Comparison of ENCODE assay signal across 10 mouse cellular contexts in the genomic region with DNA sequence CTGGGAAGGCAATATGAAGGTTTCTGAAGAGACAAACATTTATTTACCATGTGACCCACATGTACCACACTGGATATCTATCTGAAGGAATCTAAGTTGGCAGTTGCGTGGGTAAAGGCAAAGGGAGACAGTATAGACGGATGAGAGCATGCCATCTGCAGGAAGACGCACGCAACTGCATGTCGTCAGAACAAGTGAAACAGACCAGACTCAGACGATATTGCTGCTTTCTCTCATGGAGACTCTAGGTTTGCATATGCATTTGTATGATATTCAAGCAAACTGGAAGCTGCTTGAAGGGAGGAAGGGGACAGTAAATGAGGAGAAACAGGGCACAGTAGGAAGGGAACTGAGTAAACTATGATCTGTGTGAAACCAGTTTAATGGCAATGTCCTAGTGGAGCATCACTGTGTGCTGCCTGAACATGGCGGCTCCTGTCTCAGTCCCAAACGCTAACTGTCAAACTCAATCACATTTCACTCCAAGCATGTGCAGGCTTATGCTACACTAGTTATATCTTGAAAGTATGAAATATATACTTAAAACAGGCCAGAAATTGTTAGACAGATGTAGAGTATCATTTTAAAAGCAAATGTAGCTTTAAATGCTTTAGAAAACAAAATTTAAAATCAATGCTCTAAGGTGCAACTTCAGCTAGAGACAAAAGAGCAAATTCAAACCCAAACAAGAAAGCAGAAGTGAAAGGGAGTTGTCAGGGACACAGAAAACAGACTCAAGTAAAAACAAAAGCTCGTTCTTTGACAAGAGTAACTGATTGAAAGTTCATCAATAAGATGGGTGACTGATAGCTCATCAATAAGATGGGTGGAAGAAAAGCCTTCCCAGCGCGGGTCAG. TPM values are rescaled to one million over a fixed set of nuclear protein-coding genes. Genes with fewer than 3 reads are reported as not detected.
DNase-seq lines count a peak whose midpoint lies in the region; ATAC-seq and TF ChIP-seq lines count a peak whose summit lies in the region.
"Had no signal": no experiment of that assay in that cellular context is flagged by ENCODE, and none has a peak within 500 bp of the region (broad histone marks: within the 10 kb centered on the region; RNA-seq: fewer than 3 reads in every experiment).

No protein-coding gene starts in this region.

- no peaks in the 10 kb centered on the region for H3K9me3 ChIP-seq in forebrain, embryonic 14.5 days (replicated peaks; ENCODE audit: control insufficient read depth, low read length)
- no peaks in the 10 kb centered on the region for H3K9me3 ChIP-seq in forebrain, embryonic 11.5 days (ENCODE audit: control insufficient read depth, low read length)
- H3K9me3 ChIP-seq: hindbrain, embryonic 15.5 days had no signal

- H3K36me3 ChIP-seq in forebrain, embryonic 14.5 days (ENCODE audit: control insufficient read depth, insufficient read depth, low read length) = peaks cover 20% of the 10 kb centered on the region; the same call in 1 of the 2 replicates
- H3K36me3 ChIP-seq in forebrain, embryonic 11.5 days (ENCODE audit: control insufficient read depth, insufficient read depth, low read length) = no peaks in the 10 kb centered on the region; the same call in 1 of the 2 replicates
- no peaks in the 10 kb centered on the region; the same call in 1 of the 2 replicates for H3K36me3 ChIP-seq in spleen, adult 2 months (ENCODE audit: control insufficient read depth, insufficient read depth, low read length)

- WGBS in forebrain, embryonic 14.5 days = 68% methylated on average over 11 of the region's 11 CpGs
- WGBS in forebrain, embryonic 11.5 days = 62% methylated on average over 11 of the region's 11 CpGs
- WGBS in spleen, adult 2 months = 34% methylated on average over 11 of the region's 11 CpGs

- intact Hi-C loops in left cerebral cortex, postnatal 36 days (cut with DNase I) = no loop called here

- H3K4me1 ChIP-seq in forebrain, embryonic 14.5 days (ENCODE audit: control insufficient read depth, insufficient read depth, low read length) = no peaks in the 10 kb centered on the region
- no peaks in the 10 kb centered on the region for H3K4me1 ChIP-seq in forebrain, embryonic 11.5 days (replicated peaks; ENCODE audit: control insufficient read depth, insufficient read depth, low read length)
- peaks cover 12% of the 10 kb centered on the region; the same call in 1 of the 2 replicates for H3K4me1 ChIP-seq in spleen, adult 2 months (ENCODE audit: control insufficient read depth, insufficient read depth, insufficient read length)
- H3K4me1 ChIP-seq: hindbrain, embryonic 15.5 days had no signal

- no peaks in the 10 kb centered on the region for H3K27me3 ChIP-seq in forebrain, embryonic 14.5 days (replicated peaks; ENCODE audit: control insufficient read depth, insufficient read depth, low read length)
- no peaks in the 10 kb centered on the region for H3K27me3 ChIP-seq in forebrain, embryonic 11.5 days (ENCODE audit: control insufficient read depth, insufficient read depth, low read length)
- H3K27me3 ChIP-seq in spleen, adult 2 months (ENCODE audit: control insufficient read depth, insufficient read depth, low read length) = no peaks in the 10 kb centered on the region
- H3K27me3 ChIP-seq: hindbrain, embryonic 15.5 days had no signal

- ATAC-seq in forebrain, embryonic 14.5 days = no peak
- ATAC-seq in forebrain, embryonic 11.5 days (replicated peaks; ENCODE audit: low FRiP score) = no peak
- peak; percentile 63 to 74; a peak in 2 of 4 replicates for ATAC-seq in hematopoietic stem cell, adult 5-6 weeks (replicated peaks in 1 of 2; ENCODE audit: insufficient read depth in 1 of 2, low FRiP score in 2 of 2, low TSS enrichment in 1 of 2, low read depth in 1 of 2, poor library complexity in 2 of 2, severe bottlenecking in 2 of 2)
- peak; percentile 88 for ATAC-seq in monocyte, adult 5-6 weeks (replicated peaks; ENCODE audit: insufficient number of reproducible peaks, low FRiP score, low TSS enrichment, poor library complexity, severe bottlenecking)

- no peak overlapping the region for H3K4me2 ChIP-seq in forebrain, embryonic 14.5 days (ENCODE audit: low read length)
- no peak overlapping the region for H3K4me2 ChIP-seq in forebrain, embryonic 11.5 days (ENCODE audit: low read depth, low read length, severe bottlenecking)
- H3K4me2 ChIP-seq: hindbrain, embryonic 15.5 days had no signal

- no peak overlapping the region for H3K9ac ChIP-seq in forebrain, embryonic 14.5 days (ENCODE audit: low read length)
- H3K9ac ChIP-seq in forebrain, embryonic 11.5 days (ENCODE audit: low read length) = no peak overlapping the region
- H3K9ac ChIP-seq: hindbrain, embryonic 15.5 days had no signal

- DNase-seq in forebrain, embryonic 14.5 days (ENCODE audit: low spot score) = peak; percentile 58
- DNase-seq in forebrain, embryonic 11.5 days (ENCODE audit: low spot score) = no peak
- DNase-seq in spleen, adult 2 months (ENCODE audit: low read depth in 1 of 2, low spot score in 2 of 2) = peak; percentile 50 to 55
- no peak for DNase-seq in spleen, adult 12 weeks (ENCODE audit: low spot score)
- no peak for DNase-seq in urinary bladder, postnatal 14 days (ENCODE audit: low spot score)
- DNase-seq in left cerebral cortex, postnatal 36 days (ENCODE audit: low spot score in 2 of 2) = no peak

- peak; percentile 69; the same call in 1 of the 2 replicates for TF ChIP-seq CTCF in spleen, adult 2 months (IDR thresholded peaks at IDR 0.05; ENCODE audit: extremely low read depth, insufficient read depth, insufficient read length, insufficient replicate concordance)

- no peak overlapping the region for H3K4me3 ChIP-seq in forebrain, embryonic 14.5 days (ENCODE audit: low read depth, low read length)
- H3K4me3 ChIP-seq in forebrain, embryonic 11.5 days (ENCODE audit: low read depth, low read length) = no peak overlapping the region
- H3K4me3 ChIP-seq in spleen, adult 2 months (ENCODE audit: extremely low read depth, insufficient read depth, insufficient read length) = no peak overlapping the region
- H3K4me3 ChIP-seq: hindbrain, embryonic 15.5 days; myocyte had no signal

- H3K27ac ChIP-seq in forebrain, embryonic 14.5 days (ENCODE audit: low read depth, low read length) = no peak overlapping the region
- no peak overlapping the region for H3K27ac ChIP-seq in forebrain, embryonic 11.5 days (ENCODE audit: low read depth, low read length)
- peak overlapping the region; percentile 87 for H3K27ac ChIP-seq in spleen, adult 2 months (ENCODE audit: insufficient read depth, low read length)
- H3K27ac ChIP-seq: hindbrain, embryonic 15.5 days had no signal

- no peak for TF ChIP-seq POLR2A in spleen, adult 2 months (IDR thresholded peaks at IDR 0.05; ENCODE audit: low read depth, low read length)

RNA-seq across cellular contexts. Expression of a gene that starts 24.2 kb away (rescaled TPM):
- 35.3 and 40.3 TPM in 2 replicates for polyA plus RNA-seq in forebrain, embryonic 14.5 days (2014; fragmentation: Nextera tagmentation; extraction: Ambion mirVana)
- 75.1 and 77.6 TPM in 2 replicates for polyA plus RNA-seq in forebrain, embryonic 11.5 days (2014; fragmentation: Nextera tagmentation; extraction: Ambion mirVana)
- 2.2 and 2.6 TPM in 2 replicates for polyA plus RNA-seq in spleen, adult 2 months (2012; rRNA removed)
- 45.7 and 71.1 TPM in 2 replicates for total RNA-seq in hematopoietic stem cell, adult 5-6 weeks (2017)
- total RNA-seq in monocyte, adult 5-6 weeks (2017) = 10.7 to 58.1 TPM (median 11.2 TPM) in 3 replicates
- total RNA-seq in left cerebral cortex, postnatal 36 days (2021) = 10 to 100 TPM in 1 of 2 experiments, 1 to 10 TPM in 1; 9.5 to 14.8 TPM

RNA-seq across cellular contexts. Expression of a gene that starts 30.0 kb away (rescaled TPM):
- 15.1 and 15.5 TPM in 2 replicates for polyA plus RNA-seq in forebrain, embryonic 14.5 days (2014; fragmentation: Nextera tagmentation; extraction: Ambion mirVana)
- polyA plus RNA-seq in forebrain, embryonic 11.5 days (2014; fragmentation: Nextera tagmentation; extraction: Ambion mirVana) = 48.6 and 51.7 TPM in 2 replicates
- polyA plus RNA-seq in spleen, adult 2 months (2012; rRNA removed) = 0.63 and 0.74 TPM in 2 replicates
- 65.7 and 134 TPM in 2 replicates for total RNA-seq in hematopoietic stem cell, adult 5-6 weeks (2017)
- total RNA-seq in monocyte, adult 5-6 weeks (2017) = 0.48 to 1.6 TPM (median 1.1 TPM) in 3 replicates
- 1 to 10 TPM; 1.0 to 1.1 TPM for total RNA-seq in left cerebral cortex, postnatal 36 days (2021)

Comparison
In these comparisons a context has a peak if more than half of its experiments do, and no peak if none do; other contexts are left out.
1. DNase-seq: peak in forebrain, embryonic 14.5 days (single experiment) and spleen, adult 2 months (2 of 2); none in forebrain, embryonic 11.5 days (single experiment), spleen, adult 12 weeks (single experiment), urinary bladder, postnatal 14 days (single experiment) and left cerebral cortex, postnatal 36 days (0 of 2).
2. ATAC-seq: peak in hematopoietic stem cell, adult 5-6 weeks (2 of 2) and monocyte, adult 5-6 weeks (single experiment); none in forebrain, embryonic 14.5 days (single experiment) and forebrain, embryonic 11.5 days (single experiment).
3. RNA of a gene that starts 30.0 kb away (total RNA-seq): 65.7 to 134 TPM in hematopoietic stem cell, adult 5-6 weeks; 1.0 to 1.1 TPM in left cerebral cortex, postnatal 36 days and 0.48 to 1.6 TPM in monocyte, adult 5-6 weeks; every median in the first group is over 10 times any median in the second.